Mouse (Mus musculus) liver, adult 2 months (tissue): Measurements from ENCODE around the gene Cask.

Source experiments
- CTCF ChIP-seq: fragments of 200-500 bp; IDR thresholded peaks from 2 replicates; pipeline ENCODE4 v1.5.1; 2011; ENCODE audit warnings: low read depth, low read length, control low read depth
- POLR2A ChIP-seq: fragments of 200-500 bp; IDR thresholded peaks from 2 replicates; pipeline ENCODE4 v1.6.1; 2011; ENCODE audit warnings: low read length, control low read depth; ENCODE audit not compliant: insufficient read depth; ENCODE audit errors: extremely low read depth

DNA sequence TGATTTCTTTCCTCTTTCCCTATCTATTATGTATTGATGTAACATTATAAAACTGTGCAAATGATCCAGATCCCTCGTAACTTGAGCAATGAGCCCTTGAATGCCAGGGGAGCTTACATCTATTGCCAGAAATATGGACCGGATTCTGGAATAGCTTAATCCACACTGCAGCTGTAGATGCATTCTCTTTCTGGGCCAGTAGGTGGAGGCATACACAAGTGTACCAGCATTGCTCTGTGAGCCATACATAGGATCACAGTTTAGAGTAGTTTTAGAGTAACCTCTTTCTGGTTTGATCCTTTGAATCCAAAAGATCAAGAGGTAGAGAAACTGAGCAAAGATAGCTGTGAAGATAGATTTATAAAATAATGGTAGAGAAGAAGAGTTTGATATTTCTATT lies 141.0 kb downstream of the Cask start:
- TF ChIP-seq CTCF (peak; percentile 25; the same call in 1 of the 2 replicates), POLR2A (no peak)
